Comparison of ENCODE assay signal across 24 mouse cellular contexts in the genomic region with DNA sequence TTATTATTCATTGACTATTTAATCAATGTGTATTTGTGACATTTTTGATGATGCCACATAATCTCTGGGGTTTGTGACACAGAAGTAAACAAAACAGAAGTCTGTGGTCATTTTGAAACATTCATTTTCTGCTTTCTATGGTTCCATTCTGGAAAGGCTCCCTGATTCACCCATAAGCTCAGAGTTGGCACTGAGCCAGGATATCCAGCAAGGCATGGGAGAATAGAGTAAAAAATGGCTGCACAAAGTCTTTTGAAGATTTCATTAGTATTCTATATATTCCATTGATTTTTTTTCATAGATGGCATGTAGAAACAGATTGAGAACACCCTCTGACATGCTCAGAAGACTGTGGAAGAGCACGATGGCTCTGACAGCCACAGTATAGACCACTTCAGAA.
DNase-seq lines count a peak whose midpoint lies in the region; ATAC-seq and TF ChIP-seq lines count a peak whose summit lies in the region.
"Had no signal": no experiment of that assay in that cellular context is flagged by ENCODE, and none has a peak within 500 bp of the region (broad histone marks: within the 10 kb centered on the region; RNA-seq: fewer than 3 reads in every experiment).

No protein-coding gene starts in this region.

- no peak for TF ChIP-seq CTCF in midbrain, postnatal 0 days (IDR thresholded peaks at IDR 0.05)

- 39% methylated on average over 1 of the region's 1 CpGs for WGBS in midbrain, postnatal 0 days
- 43% methylated on average over 1 of the region's 1 CpGs for WGBS in midbrain, embryonic 13.5 days

- intact Hi-C loops in gastrocnemius, postnatal 14 days (cut with DNase I; ENCODE audit: low total_unique reads) = no loop called here

- H3K9me3 ChIP-seq in midbrain, postnatal 0 days (ENCODE audit: low read length) = no peaks in the 10 kb centered on the region
- no peaks in the 10 kb centered on the region for H3K9me3 ChIP-seq in midbrain, embryonic 13.5 days
- H3K9me3 ChIP-seq: forebrain, embryonic 15.5 days; heart, embryonic 10.5 days; hindbrain, embryonic 10.5 days; limb, embryonic 10.5 days; neural tube, embryonic 12.5 days had no signal

- H3K27ac ChIP-seq in midbrain, postnatal 0 days (ENCODE audit: low read depth, low read length) = no peak overlapping the region
- no peak overlapping the region for H3K27ac ChIP-seq in midbrain, embryonic 13.5 days
- H3K27ac ChIP-seq: forebrain, embryonic 15.5 days; heart, embryonic 10.5 days; hindbrain, embryonic 10.5 days; layer of hippocampus, adult 2 months; limb, embryonic 10.5 days; neural tube, embryonic 12.5 days had no signal

- H3K4me1 ChIP-seq in midbrain, postnatal 0 days (ENCODE audit: insufficient read depth, low read length) = no peaks in the 10 kb centered on the region
- no peaks in the 10 kb centered on the region; the same call in 1 of the 2 replicates for H3K4me1 ChIP-seq in midbrain, embryonic 13.5 days (replicated peaks)
- H3K4me1 ChIP-seq: forebrain, embryonic 15.5 days; heart, embryonic 10.5 days; hindbrain, embryonic 10.5 days; limb, embryonic 10.5 days; neural tube, embryonic 12.5 days had no signal

- no peak overlapping the region for H3K4me3 ChIP-seq in midbrain, postnatal 0 days (ENCODE audit: low read depth, low read length)
- H3K4me3 ChIP-seq in midbrain, embryonic 13.5 days (replicated peaks) = no peak overlapping the region
- H3K4me3 ChIP-seq: erythroblast, embryonic 14.5 days; forebrain, embryonic 15.5 days; heart, embryonic 10.5 days; hindbrain, embryonic 10.5 days; layer of hippocampus, adult 2 months; limb, embryonic 10.5 days; neural tube, embryonic 12.5 days had no signal

- no peak overlapping the region for H3K4me2 ChIP-seq in midbrain, postnatal 0 days (ENCODE audit: low read depth, low read length, poor library complexity, severe bottlenecking)
- H3K4me2 ChIP-seq in midbrain, embryonic 13.5 days (replicated peaks) = no peak overlapping the region
- H3K4me2 ChIP-seq: forebrain, embryonic 15.5 days; neural tube, embryonic 12.5 days had no signal

- peak; percentile 13 for DNase-seq in adrenal gland, postnatal 14 days
- DNase-seq in adrenal gland, adult 18-20 months (ENCODE audit: low spot score in 2 of 2) = no peak
- DNase-seq in gastrocnemius, postnatal 10 days = peak; percentile 10
- no peak for DNase-seq in gastrocnemius, postnatal 14 days
- DNase-seq in midbrain, postnatal 0 days (ENCODE audit: low spot score) = peak; percentile 10
- DNase-seq in NIH3T3 (ENCODE audit: low read depth) = peak; percentile 8
- DNase-seq in Muller cell, postnatal 12 days (ENCODE audit: inconsistent ontology term) = no peak
- DNase-seq: cerebellum, adult 11-12 months; kidney, adult 18-20 months; kidney, postnatal 14 days; layer of hippocampus, postnatal 36 days; lung, adult 18-20 months; lung, postnatal 36 days; thymus, adult 18-20 months; thymus, postnatal 4 days had no signal

- no peak overlapping the region for H3K9ac ChIP-seq in midbrain, postnatal 0 days (replicated peaks; ENCODE audit: low read length, poor library complexity, severe bottlenecking)
- H3K9ac ChIP-seq in midbrain, embryonic 13.5 days (replicated peaks) = no peak overlapping the region
- H3K9ac ChIP-seq: forebrain, embryonic 15.5 days; neural tube, embryonic 12.5 days had no signal

- no peaks in the 10 kb centered on the region for H3K27me3 ChIP-seq in midbrain, postnatal 0 days (ENCODE audit: insufficient read depth, low read length)
- H3K27me3 ChIP-seq in midbrain, embryonic 13.5 days = no peaks in the 10 kb centered on the region
- H3K27me3 ChIP-seq: forebrain, embryonic 15.5 days; neural tube, embryonic 12.5 days had no signal

- ATAC-seq in midbrain, postnatal 0 days (ENCODE audit: low FRiP score) = 0 out of 2 replicates have a peak, but pooled peaks have one; percentile 27
- no peak for ATAC-seq in midbrain, embryonic 13.5 days
- ATAC-seq: CD4-positive, CD25-positive, alpha-beta regulatory T cell, adult 4 months; forebrain, embryonic 15.5 days had no signal

- H3K36me3 ChIP-seq in midbrain, postnatal 0 days (ENCODE audit: insufficient read depth, low read length) = no peaks in the 10 kb centered on the region
- H3K36me3 ChIP-seq in midbrain, embryonic 13.5 days = no peaks in the 10 kb centered on the region
- H3K36me3 ChIP-seq: forebrain, embryonic 15.5 days; heart, embryonic 10.5 days; hindbrain, embryonic 10.5 days; limb, embryonic 10.5 days; neural tube, embryonic 12.5 days had no signal

Comparison
In these comparisons a context has a peak if more than half of its experiments do, and no peak if none do; other contexts are left out.
1. DNase-seq: peak in adrenal gland, postnatal 14 days (single experiment), gastrocnemius, postnatal 10 days (single experiment), midbrain, postnatal 0 days (single experiment) and NIH3T3 (single experiment); none in adrenal gland, adult 18-20 months (0 of 2), gastrocnemius, postnatal 14 days (single experiment) and Muller cell, postnatal 12 days (single experiment).